Mouse (Mus musculus) heart, embryonic 12.5 days (tissue): ENCODE results near the gene Nradd. TPM values are rescaled to one million over a fixed set of nuclear protein-coding genes. Genes with fewer than 3 reads are reported as not detected.
A peak's percentile ranks its signal among the peaks of the same experiment; 100 is the strongest.

Experiments used
- ATAC-seq: fragments of 200-750 bp; cut with Nextera tagmentation; 2 replicates; pipeline ENCODE4 v1.8.0; 2017; ENCODE audit warnings: moderate TSS enrichment, moderate library complexity; ENCODE audit not compliant: insufficient number of reproducible peaks, low FRiP score
- H3K27ac ChIP-seq: fragments of 300-500 bp; sonication (generic); 2 replicates; pipeline ENCODE4 v1.5.1; 2016; ENCODE audit warnings: mild to moderate bottlenecking, moderate library complexity; ENCODE audit not compliant: poor library complexity, severe bottlenecking
- H3K27me3 ChIP-seq: fragments of 300-500 bp; sonication (generic); replicated peaks from 2 replicates; pipeline ENCODE4 v1.6.1; 2016; ENCODE audit warnings: mild to moderate bottlenecking, moderate library complexity
- H3K36me3 ChIP-seq: fragments of 300-500 bp; sonication (generic); 2 replicates; pipeline ENCODE4 v1.6.1; 2016; ENCODE audit warnings: mild to moderate bottlenecking, moderate library complexity
- H3K4me1 ChIP-seq: fragments of 300-500 bp; sonication (generic); replicated peaks from 2 replicates; pipeline ENCODE4 v1.6.1; 2016; ENCODE audit warnings: mild to moderate bottlenecking
- H3K4me2 ChIP-seq: fragments of 300-500 bp; sonication (generic); 2 replicates; pipeline ENCODE4 v1.6.1; 2016; ENCODE audit warnings: mild to moderate bottlenecking, moderate library complexity
- H3K4me3 ChIP-seq: fragments of 300-500 bp; sonication (generic); 2 replicates; pipeline ENCODE4 v1.5.1; 2016; ENCODE audit warnings: mild to moderate bottlenecking
- H3K9ac ChIP-seq: fragments of 300-500 bp; sonication (generic); 2 replicates; pipeline ENCODE4 v1.6.1; 2016; ENCODE audit warnings: mild to moderate bottlenecking, moderate library complexity
- H3K9me3 ChIP-seq: fragments of 300-500 bp; sonication (generic); replicated peaks from 2 replicates; pipeline ENCODE4 v1.6.1; 2016; ENCODE audit warnings: mild to moderate bottlenecking, moderate library complexity
- WGBS: fragments of 180-500 bp; shearing (Covaris S2); methylation state at CpG from one replicate; pipeline ENCODE4 v1.1.7; 2016; 5-methylcytosine and 5-hydroxymethylcytosine counted together
- polyA plus RNA-seq: library from polyadenylated mRNA; unstranded; fragments of >200 nt; fragmentation: Nextera tagmentation; extraction: Ambion mirVana; gene quantifications from 2 replicates; pipeline ENCODE4 v1.2.1, GENCODE M21; 2016

The Nradd gene
- polyA plus RNA-seq, 1 experiment from 2014 or later: 22.9 TPM

DNA sequence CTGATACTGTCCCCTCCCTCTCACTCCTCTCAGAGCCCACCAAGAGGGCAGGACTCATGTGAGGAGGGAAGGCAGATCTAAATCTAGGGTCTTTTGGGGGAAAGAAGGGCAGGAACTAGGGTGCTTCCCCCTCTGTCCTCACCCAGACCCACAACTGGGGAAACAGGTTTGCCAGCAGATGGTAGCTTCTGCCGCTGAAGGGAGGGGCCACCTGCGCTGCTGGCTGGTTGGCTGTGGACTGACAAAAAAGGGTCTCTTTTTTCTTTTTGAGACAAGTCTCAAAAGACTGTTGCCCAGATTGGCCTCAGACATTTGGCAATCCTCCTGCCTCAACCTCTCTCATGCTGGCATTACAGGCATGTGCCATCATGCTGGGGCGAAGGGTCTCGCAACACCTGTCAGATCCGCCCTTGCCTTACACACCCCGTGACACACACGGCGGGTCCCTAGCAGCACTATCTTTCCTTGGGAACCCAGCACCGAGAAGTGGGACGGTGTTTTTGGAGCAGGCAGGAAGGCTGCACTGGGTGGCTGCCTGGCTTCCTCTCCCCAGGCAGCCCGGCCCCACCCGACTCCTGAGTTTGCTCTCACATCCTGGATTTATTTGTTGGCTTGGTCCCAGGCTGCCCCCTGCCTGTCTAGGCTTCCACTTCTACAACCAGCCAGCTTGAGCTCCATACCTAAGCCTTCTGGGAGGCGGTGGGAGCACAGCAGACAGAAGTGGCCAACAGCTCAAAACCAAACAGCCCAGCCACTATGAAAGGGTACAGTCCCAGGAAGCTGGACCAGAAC is 27.9 kb upstream of the Nradd start:
- H3K9ac ChIP-seq: peak overlapping the region; percentile 34; the same call in 1 of the 2 replicates
- no peak for ATAC-seq
- peak overlapping the region; percentile 93 for H3K4me2 ChIP-seq
- no peaks in the 10 kb centered on the region for H3K9me3 ChIP-seq
- peaks cover 43% of the 10 kb centered on the region for H3K4me1 ChIP-seq
- peak overlapping the region; percentile 7; the same call in 1 of the 2 replicates for H3K4me3 ChIP-seq
- no peaks in the 10 kb centered on the region for H3K36me3 ChIP-seq
- H3K27me3 ChIP-seq: 0 out of 2 replicates have a peak, but pooled peaks cover 15% of the 10 kb centered on the region
- H3K27ac ChIP-seq: 0 out of 2 replicates have a peak overlapping the region, but pooled peaks have one; percentile 1
- 32% methylated on average over 13 of the region's 13 CpGs for WGBS

GRCm38 (mm10) chr9:110649775-110650174 is 25.5 kb upstream of the Nradd start:
- Histone ChIP-seq H3K27me3 (0 out of 2 replicates have a peak, but pooled peaks cover 15% of the 10 kb centered on the region), H3K9me3 (no peaks in the 10 kb centered on the region), H3K4me3 (no peak overlapping the region), H3K36me3 (no peaks in the 10 kb centered on the region), H3K9ac (no peak overlapping the region), H3K27ac (no peak overlapping the region), H3K4me1 (peaks cover 37% of the 10 kb centered on the region), H3K4me2 (no peak overlapping the region)
- ATAC-seq: no peak

DNA sequence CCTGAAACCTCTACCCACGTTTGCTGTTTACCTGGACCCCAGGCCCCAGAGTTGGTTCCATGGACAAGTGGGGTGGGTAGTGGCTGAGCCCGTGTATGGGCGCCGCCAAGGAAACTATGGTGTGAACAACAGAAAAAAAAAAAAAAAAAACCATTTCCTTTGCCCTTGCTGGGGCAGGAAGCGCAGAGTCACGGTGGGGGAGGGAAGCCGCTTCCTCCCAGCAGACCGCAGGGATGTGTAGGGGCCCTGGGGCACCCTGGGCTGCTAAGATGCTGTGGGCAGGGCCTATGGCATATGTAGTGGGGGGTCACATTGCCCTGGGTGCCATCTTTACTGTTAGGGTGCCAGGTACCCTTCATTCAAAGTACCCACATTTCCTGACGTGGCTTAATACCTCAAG is 21.0 kb upstream of the Nradd start:
- peaks cover 21% of the 10 kb centered on the region for H3K4me1 ChIP-seq
- no peak overlapping the region for H3K9ac ChIP-seq
- no peaks in the 10 kb centered on the region for H3K9me3 ChIP-seq
- no peak overlapping the region for H3K4me2 ChIP-seq
- H3K27me3 ChIP-seq: no peaks in the 10 kb centered on the region
- ATAC-seq: no peak
- no peak overlapping the region for H3K4me3 ChIP-seq
- no peaks in the 10 kb centered on the region for H3K36me3 ChIP-seq
- 73% methylated on average over 9 of the region's 9 CpGs for WGBS
- H3K27ac ChIP-seq: no peak overlapping the region

DNA sequence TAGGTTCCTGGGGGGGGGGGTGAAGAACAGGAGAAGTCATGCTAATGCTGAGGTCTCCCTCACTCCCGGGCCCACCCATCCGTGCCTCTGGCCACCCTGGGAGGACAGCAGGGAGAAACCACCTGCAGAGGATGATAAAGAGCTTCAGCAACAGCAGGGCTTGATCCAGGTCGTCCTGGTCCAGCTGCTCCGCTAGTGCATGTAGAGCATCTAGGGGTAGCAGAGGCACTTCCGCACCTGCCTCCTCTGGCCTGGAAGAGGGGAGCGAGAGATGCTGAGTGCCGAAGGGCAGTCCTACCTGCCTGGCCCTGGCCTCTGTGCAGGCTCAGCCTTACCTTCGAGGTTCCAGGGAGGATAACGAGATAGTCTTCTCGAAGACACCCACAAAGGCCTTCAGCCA is 20.0 kb upstream of the Nradd start:
- H3K4me3 ChIP-seq: no peak overlapping the region
- 86% methylated on average over 10 of the region's 10 CpGs for WGBS
- no peak overlapping the region for H3K4me2 ChIP-seq
- H3K4me1 ChIP-seq: peaks cover 21% of the 10 kb centered on the region
- H3K9me3 ChIP-seq: no peaks in the 10 kb centered on the region
- H3K27ac ChIP-seq: no peak overlapping the region
- no peak for ATAC-seq
- 0 out of 2 replicates have a peak, but pooled peaks cover 2% of the 10 kb centered on the region for H3K36me3 ChIP-seq
- no peaks in the 10 kb centered on the region for H3K27me3 ChIP-seq
- H3K9ac ChIP-seq: no peak overlapping the region; the same call in 1 of the 2 replicates

GRCm38 (mm10) chr9:110643787-110644186 is 19.5 kb upstream of the Nradd start:
- H3K36me3 ChIP-seq: 0 out of 2 replicates have a peak, but pooled peaks cover 4% of the 10 kb centered on the region
- peaks cover 21% of the 10 kb centered on the region for H3K4me1 ChIP-seq
- WGBS: 53% methylated on average over 9 of the region's 9 CpGs
- H3K9me3 ChIP-seq: no peaks in the 10 kb centered on the region
- no peak for ATAC-seq
- no peaks in the 10 kb centered on the region for H3K27me3 ChIP-seq
- no peak overlapping the region for H3K27ac ChIP-seq
- H3K4me2 ChIP-seq: no peak overlapping the region
- no peak overlapping the region; the same call in 1 of the 2 replicates for H3K9ac ChIP-seq
- H3K4me3 ChIP-seq: no peak overlapping the region

DNA sequence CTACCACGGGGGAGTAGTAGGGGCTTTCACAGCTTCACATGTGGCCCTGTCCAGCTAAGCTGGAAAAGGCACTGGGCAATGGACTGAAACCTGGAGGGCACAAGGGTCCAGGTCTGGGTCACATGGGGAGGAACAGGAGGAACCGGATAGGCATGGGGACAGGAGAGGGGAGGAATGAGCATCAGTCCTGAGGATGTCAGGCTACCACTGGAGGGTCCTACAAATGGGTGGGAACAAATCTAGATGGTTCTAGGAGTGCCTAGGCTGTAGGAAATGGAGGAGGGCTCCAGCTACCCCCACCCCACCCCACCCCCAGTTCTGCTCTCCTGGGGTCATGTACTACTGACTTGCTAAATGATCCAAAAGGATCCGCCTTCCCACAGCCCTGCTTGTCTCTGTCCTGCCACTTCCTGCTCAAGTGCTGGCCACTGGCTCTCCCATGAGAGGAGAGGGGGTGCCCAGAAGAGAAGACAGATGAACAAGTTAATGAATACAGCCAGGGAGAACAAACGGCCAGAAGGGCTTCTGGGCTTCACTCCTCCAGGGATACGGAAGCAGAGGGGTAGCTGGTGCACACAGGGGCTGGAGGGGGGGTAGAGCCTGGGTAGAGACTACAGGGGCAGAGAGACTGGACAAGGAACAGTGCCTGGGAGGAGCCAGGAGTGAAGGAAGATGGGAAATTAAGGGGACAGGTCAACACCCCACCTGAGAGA is 18.7 kb upstream of the Nradd start:
- peaks cover 12% of the 10 kb centered on the region; the same call in 1 of the 2 replicates for H3K36me3 ChIP-seq
- H3K27ac ChIP-seq: no peak overlapping the region
- H3K9ac ChIP-seq: no peak overlapping the region
- H3K4me1 ChIP-seq: peaks cover 22% of the 10 kb centered on the region
- no peak overlapping the region for H3K4me2 ChIP-seq
- no peaks in the 10 kb centered on the region for H3K9me3 ChIP-seq
- no peak for ATAC-seq
- WGBS: 51% methylated on average over 5 of the region's 5 CpGs
- H3K4me3 ChIP-seq: no peak overlapping the region
- no peaks in the 10 kb centered on the region for H3K27me3 ChIP-seq

DNA sequence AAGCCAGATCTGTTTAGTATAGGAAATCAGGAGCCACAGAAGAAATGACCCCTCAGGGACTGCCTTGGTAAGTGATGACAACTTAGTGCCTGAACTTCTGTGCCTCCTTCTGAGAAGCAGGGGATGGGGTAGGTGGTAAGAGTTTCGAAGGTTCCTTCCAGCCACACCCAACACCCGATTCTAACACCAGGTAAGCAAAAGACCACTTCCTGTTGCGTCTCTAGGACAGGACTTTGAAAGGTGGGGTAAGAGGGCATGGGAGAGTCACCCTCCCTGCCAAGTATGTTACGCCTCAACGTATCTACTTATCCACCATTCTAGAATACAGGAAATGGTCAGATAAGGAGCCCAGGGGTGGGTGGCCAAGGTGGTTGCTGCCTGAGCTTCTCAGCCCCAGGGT is 16.8 kb upstream of the Nradd start:
- Histone ChIP-seq H3K4me1 (peaks cover 22% of the 10 kb centered on the region), H3K36me3 (peaks cover 17% of the 10 kb centered on the region), H3K27me3 (peaks cover 7% of the 10 kb centered on the region), H3K9ac (no peak overlapping the region), H3K4me2 (no peak overlapping the region), H3K4me3 (no peak overlapping the region), H3K27ac (no peak overlapping the region), H3K9me3 (no peaks in the 10 kb centered on the region)
- 75% methylated on average over 5 of the region's 5 CpGs for WGBS
- no peak for ATAC-seq

- Histone ChIP-seq H3K36me3 (peaks cover 17% of the 10 kb centered on the region), H3K27ac (no peak overlapping the region), H3K27me3 (peaks cover 29% of the 10 kb centered on the region), H3K9ac (no peak overlapping the region), H3K4me3 (no peak overlapping the region), H3K9me3 (no peaks in the 10 kb centered on the region), H3K4me1 (peaks cover 10% of the 10 kb centered on the region), H3K4me2 (no peak overlapping the region)
- no peak for ATAC-seq
- 78% methylated on average over 10 of the region's 10 CpGs for WGBS
Measured at GRCm38 (mm10) chr9:110638611-110639021, 14.4 kb upstream of the Nradd start.

DNA sequence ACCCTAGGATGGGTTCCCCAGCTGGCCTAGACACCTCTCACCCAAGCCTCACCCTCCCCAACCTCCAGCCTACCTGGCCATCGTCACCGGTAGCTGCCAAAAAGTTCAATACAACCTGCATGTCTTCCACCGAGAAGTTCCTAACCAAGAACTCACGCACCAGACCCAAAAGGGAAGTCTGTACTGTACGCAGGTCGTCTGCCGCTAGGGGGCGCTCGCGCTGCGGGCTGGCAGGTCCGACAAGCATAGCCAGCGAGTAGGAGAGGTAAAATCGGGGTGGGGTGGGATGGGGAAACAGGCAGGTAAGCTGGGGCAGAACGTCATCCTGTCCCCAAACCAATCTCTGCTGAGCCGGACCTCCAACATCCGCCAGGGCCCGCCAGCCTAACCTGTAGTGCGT is 11.0 kb upstream of the Nradd start:
- ATAC-seq: no peak
- Histone ChIP-seq H3K27ac (no peak overlapping the region), H3K36me3 (peaks cover 17% of the 10 kb centered on the region), H3K9me3 (no peaks in the 10 kb centered on the region), H3K9ac (no peak overlapping the region), H3K27me3 (peaks cover 57% of the 10 kb centered on the region), H3K4me3 (no peak overlapping the region), H3K4me1 (peaks cover 15% of the 10 kb centered on the region), H3K4me2 (no peak overlapping the region)
- 7% methylated on average over 19 of the region's 19 CpGs for WGBS

GRCm38 (mm10) chr9:110633882-110634281 is 9.6 kb upstream of the Nradd start:
- no peak for ATAC-seq
- Histone ChIP-seq H3K4me1 (peaks cover 15% of the 10 kb centered on the region), H3K9ac (no peak overlapping the region), H3K4me2 (no peak overlapping the region), H3K27me3 (peaks cover 61% of the 10 kb centered on the region), H3K36me3 (peaks cover 13% of the 10 kb centered on the region), H3K27ac (no peak overlapping the region), H3K9me3 (no peaks in the 10 kb centered on the region), H3K4me3 (no peak overlapping the region)
- WGBS: 60% methylated on average over 17 of the region's 17 CpGs

- Histone ChIP-seq H3K27ac (no peak overlapping the region), H3K9me3 (no peaks in the 10 kb centered on the region), H3K27me3 (peaks cover 62% of the 10 kb centered on the region), H3K9ac (no peak overlapping the region), H3K36me3 (peaks cover 3% of the 10 kb centered on the region), H3K4me2 (no peak overlapping the region), H3K4me1 (peaks cover 10% of the 10 kb centered on the region), H3K4me3 (no peak overlapping the region)
- 77% methylated on average over 15 of the region's 15 CpGs for WGBS
- no peak for ATAC-seq
Measured at GRCm38 (mm10) chr9:110632671-110633070, 8.4 kb upstream of the Nradd start.
